Mouse (Mus musculus): ENCODE measurements around the gene Olfr307. TPM values are rescaled to one million over a fixed set of nuclear protein-coding genes. Genes with fewer than 3 reads are reported as not detected.

Gene Olfr307
- polyA plus RNA-seq, 1 experiment: not detected

GRCm38 (mm10) chr7:86325530-86325929, 11.9 kb downstream of the Olfr307 start, which contains the start of gene Olfr308:
Olfr308 (minus strand) TSS chr7:86325630.
- TF ChIP-seq POLR2A (IDR thresholded peaks at IDR 0.05; ENCODE audit: low read depth, low read length) (no peak), CTCF (IDR thresholded peaks at IDR 0.05; ENCODE audit: extremely low read depth, insufficient read length, insufficient replicate concordance, low read depth, low read length) (no peak)

GRCm38 (mm10) chr7:86321323-86321722, 16.1 kb downstream of the Olfr307 start:
- 87% methylated on average over 2 of the region's 2 CpGs for WGBS
- Histone ChIP-seq H3K4me3 (ENCODE audit: low read depth, low read length) (no peak overlapping the region), H3K27me3 (ENCODE audit: control insufficient read depth, insufficient read depth, low read length) (no peaks in the 10 kb centered on the region), H3K27ac (ENCODE audit: insufficient read depth, low read depth, low read length) (no peak overlapping the region), H3K36me3 (ENCODE audit: control insufficient read depth, insufficient read depth, low read length) (no peaks in the 10 kb centered on the region), H3K4me1 (ENCODE audit: control insufficient read depth, insufficient read depth, insufficient read length, low read length) (no peaks in the 10 kb centered on the region)
- TF ChIP-seq CTCF (IDR thresholded peaks at IDR 0.05; ENCODE audit: extremely low read depth, insufficient read length, insufficient replicate concordance, low read depth, low read length) (no peak), POLR2A (IDR thresholded peaks at IDR 0.05; ENCODE audit: low read depth, low read length) (no peak)

More at GRCm38 (mm10) chr7:86325530-86325929, 11.9 kb downstream of the Olfr307 start, which contains the start of gene Olfr308:
- Histone ChIP-seq H3K36me3 (ENCODE audit: control insufficient read depth, insufficient read depth, low read length) (no peaks in the 10 kb centered on the region), H3K27me3 (ENCODE audit: control insufficient read depth, insufficient read depth, low read length) (no peaks in the 10 kb centered on the region), H3K4me1 (ENCODE audit: control insufficient read depth, insufficient read depth, insufficient read length, low read length) (no peaks in the 10 kb centered on the region), H3K4me3 (ENCODE audit: low read depth, low read length) (no peak within 1 kb of the TSS), H3K27ac (ENCODE audit: insufficient read depth, low read depth, low read length) (no peak within 1 kb of the TSS)

GRCm38 (mm10) chr7:86313608-86314007, 23.8 kb downstream of the Olfr307 start, which contains the start of gene Olfr309:
Olfr309 (minus strand) TSS chr7:86313708.
- TF ChIP-seq POLR2A (IDR thresholded peaks at IDR 0.05; ENCODE audit: low read depth, low read length): no peak
- no peak for TF ChIP-seq CTCF (IDR thresholded peaks at IDR 0.05; ENCODE audit: extremely low read depth, insufficient read length, insufficient replicate concordance, low read depth, low read length)
- WGBS: 60% methylated on average over 2 of the region's 2 CpGs
- H3K4me3 ChIP-seq (ENCODE audit: low read depth, low read length): no peak within 1 kb of the TSS

More at GRCm38 (mm10) chr7:86313608-86314007, 23.8 kb downstream of the Olfr307 start, which contains the start of gene Olfr309:
- H3K27ac ChIP-seq (ENCODE audit: insufficient read depth, low read depth, low read length): no peak within 1 kb of the TSS
- H3K27me3 ChIP-seq (ENCODE audit: control insufficient read depth, insufficient read depth, low read length): no peaks in the 10 kb centered on the region
- no peaks in the 10 kb centered on the region for H3K36me3 ChIP-seq (ENCODE audit: control insufficient read depth, insufficient read depth, low read length)
- no peaks in the 10 kb centered on the region for H3K4me1 ChIP-seq (ENCODE audit: control insufficient read depth, insufficient read depth, insufficient read length, low read length)

Other genes starting within 250 kb of the Olfr307 start
- not detected in 2 replicates for gene Vmn2r75, start 165.8 kb downstream of the Olfr307 start, polyA plus RNA-seq (2012; rRNA removed)
- not detected in 2 replicates for gene Vmn2r76, start 91.3 kb downstream of the Olfr307 start, polyA plus RNA-seq (2012; rRNA removed)
- gene Olfr310, start 60.4 kb downstream of the Olfr307 start, polyA plus RNA-seq (2012; rRNA removed): not detected in 2 replicates
- not detected in 2 replicates for gene Olfr309, start 23.9 kb downstream of the Olfr307 start, polyA plus RNA-seq (2012; rRNA removed)
- gene Olfr308, start 12.0 kb downstream of the Olfr307 start, polyA plus RNA-seq (2012; rRNA removed): not detected in 2 replicates
- not detected in 2 replicates for gene Olfr305, start 29.3 kb upstream of the Olfr307 start, polyA plus RNA-seq (2012; rRNA removed)
- gene Olfr304, start 49.1 kb upstream of the Olfr307 start, polyA plus RNA-seq (2012; rRNA removed): not detected in 2 replicates
- gene Olfr303, start 60.2 kb upstream of the Olfr307 start, polyA plus RNA-seq (2012; rRNA removed): not detected in 2 replicates
- gene Olfr301, start 66.3 kb upstream of the Olfr307 start, polyA plus RNA-seq (2012; rRNA removed): not detected in 2 replicates
- not detected in 2 replicates for gene Olfr299, start 122.3 kb upstream of the Olfr307 start, polyA plus RNA-seq (2012; rRNA removed)
- gene Olfr298, start 154.9 kb upstream of the Olfr307 start, polyA plus RNA-seq (2012; rRNA removed): not detected in 2 replicates
- not detected in 2 replicates for gene Olfr297, start 182.4 kb upstream of the Olfr307 start, polyA plus RNA-seq (2012; rRNA removed)
- gene Olfr295, start 246.3 kb upstream of the Olfr307 start, polyA plus RNA-seq (2012; rRNA removed): not detected in 2 replicates